Mouse (Mus musculus): ENCODE results near the gene Aph1a.

DNA sequence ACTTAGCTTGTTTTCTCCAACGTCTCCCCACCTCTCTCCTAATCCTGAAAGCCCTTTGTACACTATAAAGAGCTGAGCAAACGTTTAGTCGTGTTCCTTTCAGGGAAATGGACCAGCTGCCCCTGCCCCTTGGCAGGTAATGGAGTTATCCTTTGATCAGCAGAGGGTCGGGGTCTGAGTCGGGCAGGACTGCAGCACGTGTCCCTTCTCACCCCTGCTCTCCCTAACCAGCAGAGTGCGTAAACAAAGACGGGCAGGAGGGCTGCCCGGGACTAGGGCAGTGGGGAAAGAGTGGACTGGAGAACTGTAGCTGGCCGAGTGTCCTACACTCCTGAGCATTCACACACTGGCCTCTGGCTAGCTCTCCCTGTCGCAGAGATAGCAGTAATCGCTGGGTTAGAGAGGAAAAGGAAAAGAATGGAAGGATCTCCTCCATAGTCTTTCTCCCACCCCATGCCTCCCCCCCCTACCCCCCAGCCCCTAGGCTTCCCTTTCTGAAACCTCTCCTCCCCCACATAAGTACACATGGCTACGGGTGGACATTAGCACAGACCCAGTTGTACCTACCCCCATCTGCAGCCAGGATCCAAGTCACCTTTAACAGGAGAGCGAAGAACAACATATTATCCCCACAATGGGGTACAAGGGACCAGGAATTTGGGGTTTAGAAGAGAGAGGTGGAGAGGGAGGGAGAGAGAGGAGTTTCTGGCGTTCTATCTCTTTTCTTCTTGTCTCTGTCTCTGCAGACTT, 10.2 kb downstream of the Aph1a start:
- TF ChIP-seq HCFC1 (IDR thresholded peaks at IDR 0.05; ENCODE audit: borderline replicate concordance, insufficient read depth, low read length) (no peak), ZC3H11A (IDR thresholded peaks at IDR 0.05; ENCODE audit: borderline replicate concordance, low read depth, low read length) (no peak), MAFK (IDR thresholded peaks at IDR 0.05; ENCODE audit: insufficient read depth, low read depth, low read length) (no peak)

Measured in ES-E14 (cell line).